Mouse (Mus musculus): ENCODE results near the gene Spa17. TPM values are rescaled to one million over a fixed set of nuclear protein-coding genes. Genes with fewer than 3 reads are reported as not detected.

Gene Spa17
- 1.2 TPM in 2 replicates for polyA plus RNA-seq (2012; rRNA removed)

GRCm38 (mm10) chr9:37613182-37613910 is at the start of gene Spa17:
Spa17 (minus strand) TSS chr9:37613722.

GRCm38 (mm10) chr9:37656931-37657481 is 43.5 kb upstream of the Spa17 start, which contains the start of gene Tbrg1:
Tbrg1 (minus strand) TSS chr9:37657312.

GRCm38 (mm10) chr9:37554838-37555748 is 58.4 kb downstream of the Spa17 start, which contains the start of gene Siae:
Siae (plus strand) TSS chr9:37555698.

Other genes starting within 250 kb of the Spa17 start
- gene Hepacam, start 246.4 kb downstream of the Spa17 start, polyA plus RNA-seq (2012; rRNA removed) = 0.01 TPM in 2 replicates
- gene Robo4, start 211.8 kb downstream of the Spa17 start, polyA plus RNA-seq (2012; rRNA removed) = 2.3 and 2.6 TPM in 2 replicates
- gene Robo3, start 180.5 kb downstream of the Spa17 start, polyA plus RNA-seq (2012; rRNA removed) = 0.29 and 0.43 TPM in 2 replicates
- gene Msantd2, start 124.4 kb downstream of the Spa17 start, polyA plus RNA-seq (2012; rRNA removed) = 9.9 and 11.4 TPM in 2 replicates
- gene Esam, start 85.6 kb downstream of the Spa17 start, polyA plus RNA-seq (2012; rRNA removed) = 10.9 and 11.6 TPM in 2 replicates
- gene Vsig2, start 74.5 kb downstream of the Spa17 start, polyA plus RNA-seq (2012; rRNA removed) = 0.84 and 0.95 TPM in 2 replicates
- gene Nrgn, start 60.8 kb downstream of the Spa17 start, polyA plus RNA-seq (2012; rRNA removed) = 5.8 and 6.3 TPM in 2 replicates
- gene Siae, start 58.0 kb downstream of the Spa17 start, polyA plus RNA-seq (2012; rRNA removed) = 3.5 and 3.8 TPM in 2 replicates
- 30.0 and 33.7 TPM in 2 replicates for gene Tbrg1, start 43.6 kb upstream of the Spa17 start, polyA plus RNA-seq (2012; rRNA removed)
- gene Panx3, start 55.5 kb upstream of the Spa17 start, polyA plus RNA-seq (2012; rRNA removed) = not detected in 2 replicates
- gene Olfr160, start 102.5 kb upstream of the Spa17 start, polyA plus RNA-seq (2012; rRNA removed) = not detected in 2 replicates
- not detected in 2 replicates for gene Olfr874, start 131.4 kb upstream of the Spa17 start, polyA plus RNA-seq (2012; rRNA removed)
- gene Olfr875, start 158.1 kb upstream of the Spa17 start, polyA plus RNA-seq (2012; rRNA removed) = not detected in 2 replicates
- not detected in 2 replicates for gene Olfr876, start 189.3 kb upstream of the Spa17 start, polyA plus RNA-seq (2012; rRNA removed)
- gene Olfr877, start 240.5 kb upstream of the Spa17 start, polyA plus RNA-seq (2012; rRNA removed) = not detected in 2 replicates